Mouse (Mus musculus) hindbrain, embryonic 12.5 days (tissue): Measurements from ENCODE around the gene Dgki. TPM values are rescaled to one million over a fixed set of nuclear protein-coding genes. Genes with fewer than 3 reads are reported as not detected.

Source experiments
- ATAC-seq: fragments of 200-750 bp; cut with Nextera tagmentation; 2 replicates; pipeline ENCODE4 v1.8.0; 2017; ENCODE audit warnings: moderate TSS enrichment; ENCODE audit not compliant: low FRiP score
- H3K27ac ChIP-seq: fragments of 300-500 bp; sonication (generic); 2 replicates; pipeline ENCODE4 v1.5.1; 2016; ENCODE audit warnings: mild to moderate bottlenecking
- H3K27me3 ChIP-seq: fragments of 300-500 bp; sonication (generic); 2 replicates; pipeline ENCODE4 v1.6.1; 2016; ENCODE audit warnings: mild to moderate bottlenecking
- H3K36me3 ChIP-seq: fragments of 300-500 bp; sonication (generic); 2 replicates; pipeline ENCODE4 v1.6.1; 2016; ENCODE audit warnings: mild to moderate bottlenecking
- H3K4me1 ChIP-seq: fragments of 300-500 bp; sonication (generic); 2 replicates; pipeline ENCODE4 v1.6.1; 2016
- H3K4me2 ChIP-seq: fragments of 300-500 bp; sonication (generic); replicated peaks from 2 replicates; pipeline ENCODE4 v1.6.1; 2016; ENCODE audit warnings: mild to moderate bottlenecking
- H3K4me3 ChIP-seq: fragments of 300-500 bp; sonication (generic); 2 replicates; pipeline ENCODE4 v1.5.1; 2016; ENCODE audit warnings: mild to moderate bottlenecking
- H3K9ac ChIP-seq: fragments of 300-500 bp; sonication (generic); 2 replicates; pipeline ENCODE4 v1.6.1; 2016; ENCODE audit warnings: mild to moderate bottlenecking, moderate library complexity
- H3K9me3 ChIP-seq: fragments of 300-500 bp; sonication (generic); replicated peaks from 2 replicates; pipeline ENCODE4 v1.6.1; 2016; ENCODE audit warnings: mild to moderate bottlenecking
- WGBS: fragments of 180-500 bp; shearing (Covaris S2); methylation state at CpG from one replicate; pipeline ENCODE4 v1.1.7; 2016; 5-methylcytosine and 5-hydroxymethylcytosine counted together
- polyA plus RNA-seq: library from polyadenylated mRNA; unstranded; fragments of >200 nt; fragmentation: Nextera tagmentation; extraction: Ambion mirVana; gene quantifications from 2 replicates; pipeline ENCODE4 v1.2.1, GENCODE M21; 2016

Dgki gene
- polyA plus RNA-seq, 1 experiment from 2014 or later, result 4.2 TPM

GRCm38 (mm10) chr6:36877399-36877798 lies 422.6 kb downstream of the Dgki start:
- no peaks in the 10 kb centered on the region for H3K27me3 ChIP-seq
- H3K4me3 ChIP-seq, result no peak overlapping the region
- H3K27ac ChIP-seq, result no peak overlapping the region
- ATAC-seq, result no peak
- no peaks in the 10 kb centered on the region for H3K9me3 ChIP-seq
- H3K36me3 ChIP-seq, result no peaks in the 10 kb centered on the region
- H3K9ac ChIP-seq, result no peak overlapping the region
- peaks cover 16% of the 10 kb centered on the region for H3K4me1 ChIP-seq
- 63% methylated on average over 4 of the region's 4 CpGs for WGBS
- no peak overlapping the region for H3K4me2 ChIP-seq

GRCm38 (mm10) chr6:36876426-36876825 lies 423.6 kb downstream of the Dgki start:
- H3K27ac ChIP-seq, result no peak overlapping the region
- 66% methylated on average over 4 of the region's 4 CpGs for WGBS

GRCm38 (mm10) chr6:36875926-36876325 lies 424.1 kb downstream of the Dgki start:
- Histone ChIP-seq H3K36me3 (no peaks in the 10 kb centered on the region), H3K4me1 (peaks cover 13% of the 10 kb centered on the region), H3K9ac (no peak overlapping the region), H3K27me3 (no peaks in the 10 kb centered on the region), H3K4me3 (no peak overlapping the region), H3K27ac (no peak overlapping the region), H3K9me3 (no peaks in the 10 kb centered on the region), H3K4me2 (no peak overlapping the region)
- 36% methylated on average over 5 of the region's 5 CpGs for WGBS
- no peak for ATAC-seq

More at GRCm38 (mm10) chr6:36876426-36876825, 423.6 kb downstream of the Dgki start:
- H3K9me3 ChIP-seq, result no peaks in the 10 kb centered on the region
- H3K4me1 ChIP-seq, result peaks cover 16% of the 10 kb centered on the region
- no peak overlapping the region for H3K4me2 ChIP-seq
- no peak overlapping the region for H3K9ac ChIP-seq
- no peak overlapping the region for H3K4me3 ChIP-seq
- ATAC-seq, result no peak
- H3K27me3 ChIP-seq, result no peaks in the 10 kb centered on the region
- H3K36me3 ChIP-seq, result no peaks in the 10 kb centered on the region

- WGBS, result 93% methylated on average over 3 of the region's 3 CpGs
- Histone ChIP-seq H3K4me3 (no peak overlapping the region), H3K9ac (no peak overlapping the region), H3K4me1 (peaks cover 6% of the 10 kb centered on the region; the same call in 1 of the 2 replicates), H3K4me2 (no peak overlapping the region), H3K36me3 (no peaks in the 10 kb centered on the region), H3K27ac (no peak overlapping the region), H3K9me3 (no peaks in the 10 kb centered on the region), H3K27me3 (no peaks in the 10 kb centered on the region)
- ATAC-seq, result no peak
Measured at GRCm38 (mm10) chr6:36872876-36873275, 427.1 kb downstream of the Dgki start.

- Histone ChIP-seq H3K9ac (no peak overlapping the region), H3K4me3 (no peak overlapping the region), H3K9me3 (no peaks in the 10 kb centered on the region), H3K36me3 (no peaks in the 10 kb centered on the region), H3K4me1 (no peaks in the 10 kb centered on the region), H3K27ac (no peak overlapping the region), H3K27me3 (no peaks in the 10 kb centered on the region), H3K4me2 (no peak overlapping the region)
- no peak for ATAC-seq
- WGBS, result 75% methylated on average over 4 of the region's 4 CpGs
Measured at GRCm38 (mm10) chr6:36868217-36868616, 431.8 kb downstream of the Dgki start.

- H3K27ac ChIP-seq, result peak overlapping the region; percentile 79
- 26% methylated on average over 3 of the region's 3 CpGs for WGBS
- H3K4me2 ChIP-seq, result no peak overlapping the region
- no peaks in the 10 kb centered on the region for H3K9me3 ChIP-seq
- H3K4me3 ChIP-seq, result no peak overlapping the region
- H3K4me1 ChIP-seq, result peaks cover 6% of the 10 kb centered on the region; the same call in 1 of the 2 replicates
- no peaks in the 10 kb centered on the region for H3K36me3 ChIP-seq
- H3K9ac ChIP-seq, result no peak overlapping the region
- peak; percentile 61 for ATAC-seq
- H3K27me3 ChIP-seq, result no peaks in the 10 kb centered on the region
Measured at GRCm38 (mm10) chr6:36858258-36859041, 441.5 kb downstream of the Dgki start.

- Histone ChIP-seq H3K4me1 (peaks cover 6% of the 10 kb centered on the region; the same call in 1 of the 2 replicates), H3K36me3 (no peaks in the 10 kb centered on the region), H3K9me3 (no peaks in the 10 kb centered on the region), H3K27me3 (no peaks in the 10 kb centered on the region), H3K4me2 (no peak overlapping the region), H3K9ac (no peak overlapping the region), H3K27ac (peak overlapping the region; percentile 79), H3K4me3 (no peak overlapping the region)
- WGBS, result 12% methylated on average over 6 of the region's 6 CpGs
- ATAC-seq, result peak; percentile 81
Measured at GRCm38 (mm10) chr6:36857627-36858257, 442.2 kb downstream of the Dgki start.

GRCm38 (mm10) chr6:36850422-36851129 lies 449.4 kb downstream of the Dgki start:
- H3K9me3 ChIP-seq, result no peaks in the 10 kb centered on the region
- no peak overlapping the region for H3K9ac ChIP-seq
- no peaks in the 10 kb centered on the region for H3K4me1 ChIP-seq
- no peak overlapping the region for H3K4me2 ChIP-seq
- H3K27ac ChIP-seq, result no peak overlapping the region
- H3K4me3 ChIP-seq, result no peak overlapping the region
- H3K36me3 ChIP-seq, result no peaks in the 10 kb centered on the region
- no peaks in the 10 kb centered on the region for H3K27me3 ChIP-seq
- WGBS, result 74% methylated on average over 7 of the region's 7 CpGs
- ATAC-seq, result peak; percentile 69; the same call in 1 of the 2 replicates

- H3K4me2 ChIP-seq, result no peak overlapping the region
- no peak overlapping the region for H3K27ac ChIP-seq
- peaks cover 6% of the 10 kb centered on the region; the same call in 1 of the 2 replicates for H3K4me1 ChIP-seq
- H3K4me3 ChIP-seq, result no peak overlapping the region
- WGBS, result 84% methylated on average over 1 of the region's 1 CpGs
- no peaks in the 10 kb centered on the region for H3K9me3 ChIP-seq
- no peaks in the 10 kb centered on the region for H3K36me3 ChIP-seq
- ATAC-seq, result no peak
- no peaks in the 10 kb centered on the region for H3K27me3 ChIP-seq
- no peak overlapping the region for H3K9ac ChIP-seq
Measured at GRCm38 (mm10) chr6:36845288-36845687, 454.7 kb downstream of the Dgki start.

- WGBS, result 61% methylated on average over 6 of the region's 6 CpGs
- ATAC-seq, result no peak
- H3K4me1 ChIP-seq, result peaks cover 6% of the 10 kb centered on the region; the same call in 1 of the 2 replicates
- H3K9ac ChIP-seq, result no peak overlapping the region
- no peak overlapping the region for H3K4me3 ChIP-seq
- H3K27me3 ChIP-seq, result no peaks in the 10 kb centered on the region
- no peak overlapping the region for H3K4me2 ChIP-seq
- no peaks in the 10 kb centered on the region for H3K9me3 ChIP-seq
- H3K36me3 ChIP-seq, result no peaks in the 10 kb centered on the region
- no peak overlapping the region for H3K27ac ChIP-seq
Measured at GRCm38 (mm10) chr6:36844258-36844657, 455.7 kb downstream of the Dgki start.

GRCm38 (mm10) chr6:36843031-36843488 lies 456.9 kb downstream of the Dgki start:
- Histone ChIP-seq H3K36me3 (no peaks in the 10 kb centered on the region), H3K9ac (no peak overlapping the region), H3K4me3 (no peak overlapping the region), H3K9me3 (no peaks in the 10 kb centered on the region), H3K4me2 (no peak overlapping the region), H3K27me3 (no peaks in the 10 kb centered on the region), H3K27ac (no peak overlapping the region), H3K4me1 (peaks cover 6% of the 10 kb centered on the region; the same call in 1 of the 2 replicates)
- WGBS, result 64% methylated on average over 3 of the region's 3 CpGs
- ATAC-seq, result no peak
